16 mouse cellular contexts compared by ENCODE assay signal in the genomic region with DNA sequence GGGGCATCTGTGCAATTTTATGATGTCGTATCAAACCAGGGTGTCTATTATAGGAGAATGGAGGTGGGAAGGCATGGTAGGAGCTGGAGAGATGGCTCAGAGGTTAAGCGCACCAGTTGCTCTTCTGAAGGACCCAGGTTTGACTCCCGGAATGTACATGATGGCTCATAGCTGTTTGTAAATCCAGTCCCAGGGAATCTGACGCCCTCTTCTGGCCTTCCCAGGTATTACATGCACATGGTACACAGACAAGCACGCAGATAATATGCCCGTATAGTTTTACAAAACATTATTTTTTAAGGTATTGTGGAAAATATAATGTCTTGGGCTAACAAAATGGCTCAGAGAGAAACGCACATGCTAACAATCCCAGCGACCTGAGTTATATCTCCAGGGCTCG.
A peak's percentile ranks its signal among the peaks of the same experiment; 100 is the strongest.
DNase-seq lines count a peak whose midpoint lies in the region; ATAC-seq and TF ChIP-seq lines count a peak whose summit lies in the region.
"Had no signal": no experiment of that assay in that cellular context is flagged by ENCODE, and none has a peak within 500 bp of the region (broad histone marks: within the 10 kb centered on the region; RNA-seq: fewer than 3 reads in every experiment).

No protein-coding gene starts in this region.

- 0 out of 2 replicates have a peak, but pooled peaks cover 3% of the 10 kb centered on the region for H3K9me3 ChIP-seq in kidney, postnatal 0 days (replicated peaks; ENCODE audit: low read length)
- peaks cover 3% of the 10 kb centered on the region; the same call in 1 of the 2 replicates for H3K9me3 ChIP-seq in neural tube, embryonic 15.5 days (replicated peaks)
- H3K9me3 ChIP-seq: kidney, embryonic 15.5 days had no signal

- DNase-seq in cerebellum, postnatal 14 days = peak; percentile 35 to 59
- no peak for DNase-seq in cerebellum, adult 11 months
- no peak for DNase-seq in kidney, postnatal 0 days (ENCODE audit: low spot score)
- no peak for DNase-seq in kidney, adult 11 months
- DNase-seq in neural tube, embryonic 10.5 days (ENCODE audit: extremely low spot score, low spot score) = peak; percentile 15
- DNase-seq in testis, postnatal 14 days (ENCODE audit: low spot score) = peak; percentile 31
- no peak for DNase-seq in lung, adult 2 months
- DNase-seq: adrenal gland, adult 8-10 months; liver, embryonic 13.5 days; right cerebral cortex, adult 18-20 months; thymus, postnatal 36 days had no signal

- no peaks in the 10 kb centered on the region for H3K36me3 ChIP-seq in kidney, postnatal 0 days (ENCODE audit: insufficient read depth, low read length)
- no peaks in the 10 kb centered on the region for H3K36me3 ChIP-seq in neural tube, embryonic 15.5 days
- H3K36me3 ChIP-seq: embryonic facial prominence, embryonic 13.5 days; heart, embryonic 13.5 days; hindbrain, embryonic 13.5 days; kidney, embryonic 15.5 days; liver, embryonic 13.5 days had no signal

- H3K4me1 ChIP-seq in kidney, postnatal 0 days (replicated peaks; ENCODE audit: insufficient read depth, low read length) = no peaks in the 10 kb centered on the region
- H3K4me1 ChIP-seq in neural tube, embryonic 15.5 days = 0 out of 2 replicates have a peak, but pooled peaks cover 6% of the 10 kb centered on the region
- no peaks in the 10 kb centered on the region for H3K4me1 ChIP-seq in lung, adult 2 months (ENCODE audit: control insufficient read depth, insufficient read depth, low read length)
- H3K4me1 ChIP-seq: embryonic facial prominence, embryonic 13.5 days; heart, embryonic 13.5 days; hindbrain, embryonic 13.5 days; kidney, embryonic 15.5 days; liver, embryonic 13.5 days had no signal

- no peak overlapping the region for H3K27ac ChIP-seq in kidney, postnatal 0 days
- no peak overlapping the region for H3K27ac ChIP-seq in neural tube, embryonic 15.5 days (replicated peaks)
- H3K27ac ChIP-seq: embryonic facial prominence, embryonic 13.5 days; heart, embryonic 13.5 days; hindbrain, embryonic 13.5 days; kidney, embryonic 15.5 days; liver, embryonic 13.5 days had no signal

- TF ChIP-seq POLR2A in lung, adult 2 months (IDR thresholded peaks at IDR 0.05; ENCODE audit: borderline replicate concordance, extremely low read depth, low read depth, low read length) = no peak

- H3K27me3 ChIP-seq in kidney, postnatal 0 days (ENCODE audit: insufficient read depth, low read length) = no peaks in the 10 kb centered on the region
- H3K27me3 ChIP-seq in neural tube, embryonic 15.5 days (replicated peaks) = no peaks in the 10 kb centered on the region
- H3K27me3 ChIP-seq: embryonic facial prominence, embryonic 13.5 days; heart, embryonic 13.5 days; hindbrain, embryonic 13.5 days; kidney, embryonic 15.5 days; liver, embryonic 13.5 days had no signal

- H3K4me3 ChIP-seq in kidney, postnatal 0 days (replicated peaks; ENCODE audit: low read depth, low read length) = no peak overlapping the region
- H3K4me3 ChIP-seq in neural tube, embryonic 15.5 days (replicated peaks) = no peak overlapping the region
- no peak overlapping the region for H3K4me3 ChIP-seq in lung, adult 2 months (replicated peaks; ENCODE audit: extremely low read depth, low read depth, low read length)
- H3K4me3 ChIP-seq: embryonic facial prominence, embryonic 13.5 days; heart, embryonic 13.5 days; hindbrain, embryonic 13.5 days; kidney, embryonic 15.5 days; liver, embryonic 13.5 days had no signal

- ATAC-seq in kidney, postnatal 0 days (replicated peaks; ENCODE audit: low FRiP score, low read depth) = no peak
- no peak for ATAC-seq in neural tube, embryonic 15.5 days (ENCODE audit: low FRiP score)

- peak; percentile 40 for TF ChIP-seq CTCF in kidney, postnatal 0 days (IDR thresholded peaks at IDR 0.05; ENCODE audit: low read depth)
- no peak for TF ChIP-seq CTCF in lung, adult 2 months (IDR thresholded peaks at IDR 0.05; ENCODE audit: insufficient read depth, low read length)

- WGBS in kidney, postnatal 0 days = 90% methylated on average over 9 of the region's 9 CpGs
- WGBS in neural tube, embryonic 15.5 days = 90% methylated on average over 9 of the region's 9 CpGs
- 85% methylated on average over 9 of the region's 9 CpGs for WGBS in lung, adult 2 months

- H3K9ac ChIP-seq in kidney, postnatal 0 days (ENCODE audit: low read depth, low read length) = no peak overlapping the region
- H3K9ac ChIP-seq in neural tube, embryonic 15.5 days (replicated peaks) = no peak overlapping the region
- H3K9ac ChIP-seq: embryonic facial prominence, embryonic 13.5 days; heart, embryonic 13.5 days; hindbrain, embryonic 13.5 days; kidney, embryonic 15.5 days; liver, embryonic 13.5 days had no signal

- H3K4me2 ChIP-seq in kidney, postnatal 0 days (ENCODE audit: low read length) = no peak overlapping the region
- no peak overlapping the region for H3K4me2 ChIP-seq in neural tube, embryonic 15.5 days
- H3K4me2 ChIP-seq: embryonic facial prominence, embryonic 13.5 days; heart, embryonic 13.5 days; hindbrain, embryonic 13.5 days; kidney, embryonic 15.5 days; liver, embryonic 13.5 days had no signal

Comparison
In these comparisons a context has a peak if more than half of its experiments do, and no peak if none do; other contexts are left out.
1. DNase-seq: peak in cerebellum, postnatal 14 days (2 of 2), neural tube, embryonic 10.5 days (single experiment) and testis, postnatal 14 days (single experiment); none in cerebellum, adult 11 months (single experiment), kidney, postnatal 0 days (single experiment), kidney, adult 11 months (single experiment) and lung, adult 2 months (single experiment).